Mouse (Mus musculus) E14TG2a.4 (cell line): ENCODE measurements at regions not wholly inside any gene's neighbourhood (a gene's known extent, or its start where the extent isn't known, plus 50 kb on each side); places are given as distances from the start of the nearest gene placed in this dataset.

Experiments used
- H3K27me3 ChIP-seq: 2 replicates; pipeline ENCODE4 v1.6.1; 2014; ENCODE audit warnings: low read length, control low read depth; ENCODE audit not compliant: insufficient read depth
- H3K36me3 ChIP-seq: 2 replicates; pipeline ENCODE4 v1.6.1; 2014; ENCODE audit warnings: low read length, control low read depth; ENCODE audit not compliant: insufficient read depth
- H3K4me1 ChIP-seq: replicated peaks from 2 replicates; pipeline ENCODE4 v1.6.1; 2014; ENCODE audit warnings: low read depth, low read length, control low read depth
- H3K4me3 ChIP-seq: replicated peaks from 2 replicates; pipeline ENCODE4 v1.5.1; 2014; ENCODE audit warnings: mild to moderate bottlenecking, low read length
- H3K9me3 ChIP-seq: 2 replicates; pipeline ENCODE4 v1.6.1; 2014; ENCODE audit warnings: low read length, control low read depth
- CTCF ChIP-seq: conservative IDR thresholded peaks from 2 replicates; pipeline ENCODE4 v1.5.1; 2014; ENCODE audit warnings: low read length
- NANOG ChIP-seq: IDR thresholded peaks from 2 replicates; pipeline ENCODE4 v1.6.1; 2014; ENCODE audit warnings: borderline replicate concordance, low read length, mixed read lengths
- POU5F1 ChIP-seq: IDR thresholded peaks from 2 replicates; pipeline ENCODE4 v1.6.1; 2014; ENCODE audit warnings: low read length, borderline replicate concordance

- Histone ChIP-seq H3K4me1 (peaks cover 6% of the 10 kb centered on the region), H3K4me3 (no peak overlapping the region), H3K27me3 (0 out of 2 replicates have a peak, but pooled peaks cover 2% of the 10 kb centered on the region), H3K9me3 (no peaks in the 10 kb centered on the region), H3K36me3 (no peaks in the 10 kb centered on the region)
- TF ChIP-seq CTCF (no peak), NANOG (no peak), POU5F1 (no peak)
Observed at GRCm38 (mm10) chr15:37153177-37153576, 145.6 kb upstream of the Zfp706 start.

- Histone ChIP-seq H3K4me3 (peak overlapping the region; percentile 77), H3K4me1 (peaks cover 26% of the 10 kb centered on the region), H3K9me3 (peaks cover 6% of the 10 kb centered on the region), H3K27me3 (peaks cover 8% of the 10 kb centered on the region), H3K36me3 (no peaks in the 10 kb centered on the region)
- TF ChIP-seq NANOG (no peak), CTCF (no peak), POU5F1 (no peak)
Observed at GRCm38 (mm10) chr15:37135590-37136164, 128.1 kb upstream of the Zfp706 start.

- Histone ChIP-seq H3K4me3 (peak overlapping the region; percentile 77), H3K36me3 (no peaks in the 10 kb centered on the region), H3K9me3 (peaks cover 6% of the 10 kb centered on the region), H3K27me3 (peaks cover 8% of the 10 kb centered on the region), H3K4me1 (peaks cover 26% of the 10 kb centered on the region)
- TF ChIP-seq POU5F1 (no peak), NANOG (no peak), CTCF (no peak)
Observed at GRCm38 (mm10) chr15:37134913-37135589, 127.5 kb upstream of the Zfp706 start.

- peaks cover 6% of the 10 kb centered on the region for H3K9me3 ChIP-seq
Observed at GRCm38 (mm10) chr15:37134386-37134785, 126.8 kb upstream of the Zfp706 start.

GRCm38 (mm10) chr15:37133916-37134315 is 126.3 kb upstream of the Zfp706 start:
- Histone ChIP-seq H3K27me3 (peaks cover 8% of the 10 kb centered on the region), H3K4me1 (peaks cover 26% of the 10 kb centered on the region), H3K4me3 (no peak overlapping the region), H3K9me3 (peaks cover 6% of the 10 kb centered on the region), H3K36me3 (no peaks in the 10 kb centered on the region)
- TF ChIP-seq NANOG (no peak), POU5F1 (no peak), CTCF (peak; percentile 39)

More at GRCm38 (mm10) chr15:37134386-37134785, 126.8 kb upstream of the Zfp706 start:
- TF ChIP-seq NANOG (no peak), POU5F1 (no peak), CTCF (no peak)
- peaks cover 26% of the 10 kb centered on the region for H3K4me1 ChIP-seq
- H3K4me3 ChIP-seq: no peak overlapping the region
- H3K27me3 ChIP-seq: peaks cover 8% of the 10 kb centered on the region
- no peaks in the 10 kb centered on the region for H3K36me3 ChIP-seq

GRCm38 (mm10) chr15:37127681-37128080 is 120.1 kb upstream of the Zfp706 start:
- Histone ChIP-seq H3K9me3 (no peaks in the 10 kb centered on the region), H3K4me1 (peaks cover 5% of the 10 kb centered on the region), H3K36me3 (no peaks in the 10 kb centered on the region), H3K4me3 (no peak overlapping the region), H3K27me3 (no peaks in the 10 kb centered on the region)
- TF ChIP-seq NANOG (no peak), POU5F1 (no peak), CTCF (no peak)

GRCm38 (mm10) chr15:37127170-37127569 is 119.6 kb upstream of the Zfp706 start:
- no peaks in the 10 kb centered on the region; the same call in 1 of the 2 replicates for H3K27me3 ChIP-seq
- no peak overlapping the region for H3K4me3 ChIP-seq
- H3K9me3 ChIP-seq: no peaks in the 10 kb centered on the region
- peaks cover 10% of the 10 kb centered on the region for H3K4me1 ChIP-seq
- H3K36me3 ChIP-seq: no peaks in the 10 kb centered on the region
- TF ChIP-seq NANOG (no peak), CTCF (no peak), POU5F1 (no peak)

GRCm38 (mm10) chr15:37125823-37126222 is 118.2 kb upstream of the Zfp706 start:
- Histone ChIP-seq H3K4me1 (peaks cover 11% of the 10 kb centered on the region), H3K36me3 (no peaks in the 10 kb centered on the region), H3K9me3 (no peaks in the 10 kb centered on the region), H3K4me3 (no peak overlapping the region), H3K27me3 (no peaks in the 10 kb centered on the region; the same call in 1 of the 2 replicates)
- TF ChIP-seq POU5F1 (no peak), CTCF (peak; percentile 54), NANOG (no peak)
